Mouse (Mus musculus) hindbrain, postnatal 0 days (tissue): Measurements from ENCODE around the gene Cdc42se1. TPM values are rescaled to one million over a fixed set of nuclear protein-coding genes. Genes with fewer than 3 reads are reported as not detected.

Experiments used
- ATAC-seq: fragments of 200-750 bp; cut with Nextera tagmentation; 2 replicates; pipeline ENCODE4 v1.8.0; 2017; ENCODE audit warnings: mild to moderate bottlenecking, moderate TSS enrichment, moderate library complexity
- DNase-seq: peaks from one replicate; pipeline ENCODE4 v3.0.0-alpha.2; 2015; ENCODE audit warnings: low spot score
- H3K27ac ChIP-seq: fragments of 300-500 bp; sonication (generic); 2 replicates; pipeline ENCODE4 v1.5.1; 2014; ENCODE audit warnings: mild to moderate bottlenecking
- H3K27me3 ChIP-seq: fragments of 300-500 bp; sonication (generic); 2 replicates; pipeline ENCODE4 v1.6.1; 2014; ENCODE audit warnings: low read length, mixed read lengths; ENCODE audit not compliant: insufficient read depth
- H3K36me3 ChIP-seq: fragments of 300-500 bp; sonication (generic); 2 replicates; pipeline ENCODE4 v1.6.1; 2014; ENCODE audit warnings: low read length, mixed read lengths; ENCODE audit not compliant: insufficient read depth
- H3K4me1 ChIP-seq: fragments of 300-500 bp; sonication (generic); 2 replicates; pipeline ENCODE4 v1.6.1; 2014; ENCODE audit warnings: antibody characterized with exemption, low read length, mixed read lengths; ENCODE audit not compliant: insufficient read depth
- H3K4me2 ChIP-seq: fragments of 300-500 bp; sonication (generic); 2 replicates; pipeline ENCODE4 v1.6.1; 2014; ENCODE audit warnings: low read depth, mild to moderate bottlenecking, low read length, moderate library complexity, mixed read lengths
- H3K4me3 ChIP-seq: fragments of 300-500 bp; sonication (generic); 2 replicates; pipeline ENCODE4 v1.5.1; 2014; ENCODE audit warnings: low read length
- H3K9ac ChIP-seq: fragments of 300-500 bp; sonication (generic); replicated peaks from 2 replicates; pipeline ENCODE4 v1.6.1; 2014; ENCODE audit warnings: mild to moderate bottlenecking, low read length, moderate library complexity, mixed read lengths
- H3K9me3 ChIP-seq: fragments of 300-500 bp; sonication (generic); 2 replicates; pipeline ENCODE4 v1.6.1; 2016; ENCODE audit warnings: low read length, mixed read lengths
- CTCF ChIP-seq: IDR thresholded peaks from 2 replicates; pipeline ENCODE4 v1.5.1; 2016; ENCODE audit warnings: antibody characterized with exemption, control low read depth, low read depth
- WGBS: fragments of 180-500 bp; shearing (Covaris S2); extraction: QIAGEN DNeasy Blood & Tissue Kit; methylation state at CpG from one replicate; pipeline ENCODE4 v1.1.7; 2014; 5-methylcytosine and 5-hydroxymethylcytosine counted together
- polyA plus RNA-seq: library from polyadenylated mRNA; unstranded; fragments of >200 nt; fragmentation: Nextera tagmentation; extraction: Ambion mirVana; gene quantifications from 2 replicates; pipeline ENCODE4 v1.2.1, GENCODE M21; 2015
- total RNA-seq: library from RNA; depleted of rRNA; stranded (reverse); fragments of >200 nt; gene quantifications from 2 replicates; pipeline ENCODE4 v1.2.3, GENCODE M21; 2014

Gene Cdc42se1
- total and polyA plus RNA-seq, 2 experiments from 2014 or later, result 54.0 to 60.4 TPM

- Histone ChIP-seq H3K4me3 (no peak overlapping the region), H3K9me3 (no peaks in the 10 kb centered on the region), H3K9ac (no peak overlapping the region), H3K27me3 (no peaks in the 10 kb centered on the region), H3K4me1 (no peaks in the 10 kb centered on the region), H3K36me3 (peaks cover 44% of the 10 kb centered on the region), H3K4me2 (no peak overlapping the region), H3K27ac (no peak overlapping the region)
- TF ChIP-seq CTCF, result no peak
- 89% methylated on average over 8 of the region's 8 CpGs for whole genome bisulfite sequencing
- no peak for DNase-seq
- no peak for ATAC-seq
Measured at GRCm38 (mm10) chr3:95237541-95238099, 9.1 kb downstream of the Cdc42se1 start.

GRCm38 (mm10) chr3:95239022-95239421 lies 10.5 kb downstream of the Cdc42se1 start:
- Histone ChIP-seq H3K9me3 (no peaks in the 10 kb centered on the region), H3K27ac (no peak overlapping the region), H3K4me2 (no peak overlapping the region), H3K27me3 (no peaks in the 10 kb centered on the region), H3K4me1 (no peaks in the 10 kb centered on the region), H3K36me3 (peaks cover 31% of the 10 kb centered on the region), H3K9ac (no peak overlapping the region), H3K4me3 (no peak overlapping the region)
- ATAC-seq (no peak), DNase-seq (no peak)
- no peak for TF ChIP-seq CTCF
- 84% methylated on average over 6 of the region's 6 CpGs for WGBS

GRCm38 (mm10) chr3:95239971-95240370 lies 11.4 kb downstream of the Cdc42se1 start:
- no peaks in the 10 kb centered on the region for H3K27me3 ChIP-seq
- no peak overlapping the region for H3K27ac ChIP-seq
- no peak overlapping the region for H3K4me2 ChIP-seq
- WGBS, result 89% methylated on average over 12 of the region's 12 CpGs
- H3K36me3 ChIP-seq, result peaks cover 22% of the 10 kb centered on the region; the same call in 1 of the 2 replicates
- H3K4me1 ChIP-seq, result no peaks in the 10 kb centered on the region
- no peak for TF ChIP-seq CTCF
- no peaks in the 10 kb centered on the region for H3K9me3 ChIP-seq
- no peak overlapping the region for H3K9ac ChIP-seq
- DNase-seq (no peak), ATAC-seq (no peak)
- H3K4me3 ChIP-seq, result no peak overlapping the region

- H3K27me3 ChIP-seq, result no peaks in the 10 kb centered on the region
- no peak overlapping the region for H3K9ac ChIP-seq
- TF ChIP-seq CTCF, result no peak
- no peak for DNase-seq
- no peaks in the 10 kb centered on the region for H3K4me1 ChIP-seq
- H3K36me3 ChIP-seq, result peaks cover 12% of the 10 kb centered on the region; the same call in 1 of the 2 replicates
- H3K9me3 ChIP-seq, result no peaks in the 10 kb centered on the region
- H3K4me2 ChIP-seq, result no peak overlapping the region
- H3K4me3 ChIP-seq, result no peak overlapping the region
- H3K27ac ChIP-seq, result no peak overlapping the region
- peak; percentile 27; the same call in 1 of the 2 replicates for ATAC-seq
- WGBS, result 50% methylated on average over 17 of the region's 17 CpGs
Measured at GRCm38 (mm10) chr3:95240900-95241299, 12.4 kb downstream of the Cdc42se1 start.

- no peak within 1 kb of the TSS for H3K4me2 ChIP-seq
- no peak within 1 kb of the TSS for H3K27ac ChIP-seq
- no peak within 1 kb of the TSS for H3K9ac ChIP-seq
- DNase-seq (no peak), ATAC-seq (no peak)
- no peaks in the 10 kb centered on the region for H3K27me3 ChIP-seq
- H3K36me3 ChIP-seq, result peaks cover 7% of the 10 kb centered on the region; the same call in 1 of the 2 replicates
- no peaks in the 10 kb centered on the region for H3K9me3 ChIP-seq
- no peaks in the 10 kb centered on the region for H3K4me1 ChIP-seq
- H3K4me3 ChIP-seq, result no peak within 1 kb of the TSS
- 74% methylated on average over 7 of the region's 7 CpGs for WGBS
- TF ChIP-seq CTCF, result no peak
Measured at GRCm38 (mm10) chr3:95241498-95241897, 13.0 kb downstream of the Cdc42se1 start, which contains the start of gene Gm128. TSS of gene Gm128 (minus strand) at chr3:95241598.

GRCm38 (mm10) chr3:95243086-95243485 lies 14.6 kb downstream of the Cdc42se1 start:
- H3K9ac ChIP-seq, result no peak overlapping the region
- H3K4me3 ChIP-seq, result no peak overlapping the region
- ATAC-seq (no peak), DNase-seq (no peak)
- no peaks in the 10 kb centered on the region for H3K36me3 ChIP-seq
- no peak for TF ChIP-seq CTCF
- H3K9me3 ChIP-seq, result no peaks in the 10 kb centered on the region
- no peak overlapping the region for H3K27ac ChIP-seq
- no peaks in the 10 kb centered on the region for H3K27me3 ChIP-seq
- 84% methylated on average over 2 of the region's 2 CpGs for WGBS
- H3K4me2 ChIP-seq, result no peak overlapping the region
- no peaks in the 10 kb centered on the region for H3K4me1 ChIP-seq

- Histone ChIP-seq H3K4me3 (no peak overlapping the region), H3K4me2 (no peak overlapping the region), H3K27ac (no peak overlapping the region), H3K9me3 (no peaks in the 10 kb centered on the region), H3K27me3 (no peaks in the 10 kb centered on the region), H3K36me3 (no peaks in the 10 kb centered on the region), H3K9ac (no peak overlapping the region), H3K4me1 (no peaks in the 10 kb centered on the region)
- peak; percentile 67 for DNase-seq
- no peak for TF ChIP-seq CTCF
- peak; percentile 77 for ATAC-seq
- 67% methylated on average over 5 of the region's 5 CpGs for WGBS
Measured at GRCm38 (mm10) chr3:95246465-95247231, 18.1 kb downstream of the Cdc42se1 start.
